Mouse (Mus musculus) neural tube, embryonic 11.5 days (tissue): ENCODE measurements around the gene Ifngr2. TPM values are rescaled to one million over a fixed set of nuclear protein-coding genes. Genes with fewer than 3 reads are reported as not detected.
A peak's percentile ranks its signal among the peaks of the same experiment; 100 is the strongest.

Source experiments
- ATAC-seq: fragments of 200-750 bp; cut with Nextera tagmentation; 2 replicates; pipeline ENCODE4 v1.8.0; 2017; ENCODE audit warnings: moderate number of reproducible peaks, mild to moderate bottlenecking, moderate TSS enrichment, moderate library complexity; ENCODE audit not compliant: insufficient read depth, low FRiP score, low TSS enrichment
- DNase-seq: peaks from one replicate; pipeline ENCODE4 v3.0.0-alpha.2; 2015; ENCODE audit warnings: low spot score
- H3K27ac ChIP-seq: fragments of 300-500 bp; sonication (generic); 2 replicates; pipeline ENCODE4 v1.5.1; 2014; ENCODE audit warnings: low read depth, mild to moderate bottlenecking, low read length
- H3K27me3 ChIP-seq: fragments of 300-500 bp; sonication (generic); 2 replicates; pipeline ENCODE4 v1.6.1; 2014; ENCODE audit warnings: mild to moderate bottlenecking, low read length, mixed read lengths; ENCODE audit not compliant: control insufficient read depth, insufficient read depth
- H3K36me3 ChIP-seq: fragments of 300-500 bp; sonication (generic); 2 replicates; pipeline ENCODE4 v1.6.1; 2014; ENCODE audit warnings: mild to moderate bottlenecking, low read length, moderate library complexity, mixed read lengths; ENCODE audit not compliant: control insufficient read depth, insufficient read depth
- H3K4me1 ChIP-seq: fragments of 300-500 bp; sonication (generic); 2 replicates; pipeline ENCODE4 v1.6.1; 2014; ENCODE audit warnings: low read length, mixed read lengths; ENCODE audit not compliant: control insufficient read depth, insufficient read depth
- H3K4me2 ChIP-seq: fragments of 300-500 bp; sonication (generic); 2 replicates; pipeline ENCODE4 v1.6.1; 2014; ENCODE audit warnings: low read depth, mild to moderate bottlenecking, moderate library complexity
- H3K4me3 ChIP-seq: fragments of 300-500 bp; sonication (generic); 2 replicates; pipeline ENCODE4 v1.5.1; 2014; ENCODE audit warnings: low read depth, low read length
- H3K9ac ChIP-seq: fragments of 300-500 bp; sonication (generic); 2 replicates; pipeline ENCODE4 v1.6.1; 2014; ENCODE audit warnings: mild to moderate bottlenecking, low read length
- H3K9me3 ChIP-seq: fragments of 300-500 bp; sonication (generic); 2 replicates; pipeline ENCODE4 v1.6.1; 2016; ENCODE audit warnings: low read length; ENCODE audit not compliant: control insufficient read depth
- WGBS: fragments of 180-500 bp; shearing (Covaris S2); extraction: QIAGEN DNeasy Blood & Tissue Kit; methylation state at CpG from one replicate; pipeline ENCODE4 v1.1.7; 2014; 5-methylcytosine and 5-hydroxymethylcytosine counted together
- polyA plus RNA-seq: library from polyadenylated mRNA; unstranded; fragments of >200 nt; fragmentation: Nextera tagmentation; extraction: Ambion mirVana; gene quantifications from 2 replicates; pipeline ENCODE4 v1.2.1, GENCODE M21; 2014

Gene Ifngr2
- polyA plus RNA-seq, 1 experiment from 2014 or later: 40.8 TPM

GRCm38 (mm10) chr16:91532429-91532828 is 14.4 kb upstream of the Ifngr2 start:
- no peaks in the 10 kb centered on the region for H3K9me3 ChIP-seq
- H3K27ac ChIP-seq: no peak overlapping the region
- H3K9ac ChIP-seq: no peak overlapping the region
- WGBS: 14% methylated on average over 2 of the region's 2 CpGs
- no peaks in the 10 kb centered on the region for H3K27me3 ChIP-seq
- no peak overlapping the region for H3K4me2 ChIP-seq
- H3K4me3 ChIP-seq: no peak overlapping the region
- ATAC-seq (no peak), DNase-seq (no peak)
- no peaks in the 10 kb centered on the region for H3K36me3 ChIP-seq
- H3K4me1 ChIP-seq: no peaks in the 10 kb centered on the region

GRCm38 (mm10) chr16:91533097-91534001 is 13.5 kb upstream of the Ifngr2 start:
- no peak overlapping the region for H3K27ac ChIP-seq
- no peaks in the 10 kb centered on the region for H3K9me3 ChIP-seq
- H3K27me3 ChIP-seq: no peaks in the 10 kb centered on the region
- no peaks in the 10 kb centered on the region for H3K4me1 ChIP-seq
- WGBS: 69% methylated on average over 23 of the region's 23 CpGs
- no peak overlapping the region for H3K4me3 ChIP-seq
- no peak for ATAC-seq
- H3K4me2 ChIP-seq: no peak overlapping the region
- H3K9ac ChIP-seq: no peak overlapping the region
- DNase-seq: no peak
- no peaks in the 10 kb centered on the region for H3K36me3 ChIP-seq

- 52% methylated on average over 13 of the region's 13 CpGs for WGBS
- H3K4me3 ChIP-seq: no peak overlapping the region
- H3K4me1 ChIP-seq: no peaks in the 10 kb centered on the region
- no peaks in the 10 kb centered on the region for H3K27me3 ChIP-seq
- no peak overlapping the region for H3K4me2 ChIP-seq
- no peak for ATAC-seq
- no peaks in the 10 kb centered on the region for H3K9me3 ChIP-seq
- no peak overlapping the region for H3K9ac ChIP-seq
- H3K27ac ChIP-seq: no peak overlapping the region
- DNase-seq: peak; percentile 85
- no peaks in the 10 kb centered on the region for H3K36me3 ChIP-seq
Observed at GRCm38 (mm10) chr16:91534477-91534876, 12.4 kb upstream of the Ifngr2 start.

GRCm38 (mm10) chr16:91534888-91535287 is 12.0 kb upstream of the Ifngr2 start:
- no peak overlapping the region for H3K27ac ChIP-seq
- no peaks in the 10 kb centered on the region for H3K9me3 ChIP-seq
- ATAC-seq: no peak
- H3K4me3 ChIP-seq: no peak overlapping the region
- no peaks in the 10 kb centered on the region for H3K36me3 ChIP-seq
- WGBS: 80% methylated on average over 6 of the region's 6 CpGs
- DNase-seq: no peak
- H3K4me2 ChIP-seq: no peak overlapping the region
- H3K9ac ChIP-seq: no peak overlapping the region
- H3K4me1 ChIP-seq: no peaks in the 10 kb centered on the region
- H3K27me3 ChIP-seq: no peaks in the 10 kb centered on the region

GRCm38 (mm10) chr16:91536372-91536771 is 10.5 kb upstream of the Ifngr2 start:
- Histone ChIP-seq H3K4me1 (no peaks in the 10 kb centered on the region), H3K27ac (no peak overlapping the region), H3K9me3 (no peaks in the 10 kb centered on the region), H3K27me3 (no peaks in the 10 kb centered on the region), H3K4me2 (no peak overlapping the region), H3K36me3 (no peaks in the 10 kb centered on the region), H3K9ac (no peak overlapping the region), H3K4me3 (no peak overlapping the region)
- DNase-seq (no peak), ATAC-seq (no peak)
- WGBS: 89% methylated on average over 6 of the region's 6 CpGs

- 82% methylated on average over 3 of the region's 3 CpGs for WGBS
- H3K4me2 ChIP-seq: no peak overlapping the region
- H3K27me3 ChIP-seq: no peaks in the 10 kb centered on the region
- ATAC-seq: no peak
- no peak for DNase-seq
- no peaks in the 10 kb centered on the region for H3K36me3 ChIP-seq
- H3K4me3 ChIP-seq: no peak overlapping the region
- H3K9me3 ChIP-seq: no peaks in the 10 kb centered on the region
- no peak overlapping the region for H3K9ac ChIP-seq
- no peaks in the 10 kb centered on the region for H3K4me1 ChIP-seq
- no peak overlapping the region for H3K27ac ChIP-seq
Observed at GRCm38 (mm10) chr16:91537065-91537464, 9.8 kb upstream of the Ifngr2 start.

- Histone ChIP-seq H3K27ac (no peak overlapping the region), H3K4me1 (no peaks in the 10 kb centered on the region), H3K9ac (no peak overlapping the region), H3K4me3 (no peak overlapping the region), H3K36me3 (no peaks in the 10 kb centered on the region), H3K27me3 (no peaks in the 10 kb centered on the region), H3K4me2 (no peak overlapping the region), H3K9me3 (no peaks in the 10 kb centered on the region)
- WGBS: 83% methylated on average over 6 of the region's 6 CpGs
- ATAC-seq (no peak), DNase-seq (no peak)
Observed at GRCm38 (mm10) chr16:91538051-91538450, 8.8 kb upstream of the Ifngr2 start.

GRCm38 (mm10) chr16:91538513-91538912 is 8.4 kb upstream of the Ifngr2 start:
- Histone ChIP-seq H3K27ac (no peak overlapping the region), H3K4me3 (no peak overlapping the region), H3K9ac (no peak overlapping the region), H3K36me3 (no peaks in the 10 kb centered on the region), H3K4me1 (no peaks in the 10 kb centered on the region), H3K4me2 (no peak overlapping the region), H3K27me3 (no peaks in the 10 kb centered on the region), H3K9me3 (no peaks in the 10 kb centered on the region)
- no peak for DNase-seq
- no peak for ATAC-seq
- WGBS: 73% methylated on average over 9 of the region's 9 CpGs

GRCm38 (mm10) chr16:91541573-91542081 is 5.2 kb upstream of the Ifngr2 start:
- ATAC-seq (no peak), DNase-seq (no peak)
- 50% methylated on average over 10 of the region's 10 CpGs for WGBS
- no peaks in the 10 kb centered on the region for H3K36me3 ChIP-seq
- no peak overlapping the region for H3K4me2 ChIP-seq
- no peaks in the 10 kb centered on the region for H3K27me3 ChIP-seq
- H3K4me1 ChIP-seq: 0 out of 2 replicates have a peak, but pooled peaks cover 3% of the 10 kb centered on the region
- H3K9me3 ChIP-seq: no peaks in the 10 kb centered on the region
- no peak overlapping the region for H3K9ac ChIP-seq
- H3K4me3 ChIP-seq: no peak overlapping the region
- no peak overlapping the region for H3K27ac ChIP-seq
